Mouse (Mus musculus): ENCODE results near the gene Acvr2a. TPM values are rescaled to one million over a fixed set of nuclear protein-coding genes. Genes with fewer than 3 reads are reported as not detected.

Acvr2a gene
- polyA plus RNA-seq, 1 experiment from 2014 or later, result 14.9 TPM

DNA sequence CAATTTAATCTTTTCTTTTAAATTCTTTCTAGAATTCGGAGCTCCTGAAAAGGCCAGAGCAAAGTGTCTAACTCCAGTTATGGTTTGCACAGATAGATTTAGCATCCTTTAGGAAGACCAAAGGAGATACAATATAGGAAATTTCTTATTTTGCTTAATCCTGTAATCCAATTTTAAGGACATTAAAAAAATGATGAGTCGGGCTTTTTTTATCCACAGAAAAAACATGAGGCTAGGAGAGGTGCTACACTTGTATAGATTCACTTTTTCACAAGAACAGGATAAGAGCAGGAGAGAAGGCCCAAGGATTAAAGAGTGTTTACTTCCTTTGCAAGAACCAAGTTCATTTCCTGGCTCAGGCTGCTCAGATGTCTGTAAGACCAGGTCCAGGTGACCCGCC, 81.3 kb downstream of the Acvr2a start:
- H3K36me3 ChIP-seq (ENCODE audit: control insufficient read depth, insufficient read depth, low read length), result peaks cover 58% of the 10 kb centered on the region
- H3K9ac ChIP-seq (ENCODE audit: low read length), result no peak overlapping the region
- no peak overlapping the region for H3K4me2 ChIP-seq (ENCODE audit: low read length)
- no peak overlapping the region for H3K4me3 ChIP-seq (ENCODE audit: control insufficient read depth in 1 of 2, insufficient read depth in 1 of 2, low read depth in 1 of 2, low read length in 2 of 2)
- H3K27ac ChIP-seq (replicated peaks in 1 of 2; ENCODE audit: control insufficient read depth in 1 of 2, insufficient read depth in 1 of 2, low read depth in 2 of 2, low read length in 2 of 2), result no peak overlapping the region
- H3K4me1 ChIP-seq (ENCODE audit: control insufficient read depth in 2 of 2, insufficient read depth in 2 of 2, low read length in 2 of 2), result no peaks in the 10 kb centered on the region
- 90% methylated on average over 3 of the region's 3 CpGs for WGBS
- H3K27me3 ChIP-seq (ENCODE audit: control insufficient read depth, insufficient read depth, low read length), result no peaks in the 10 kb centered on the region
- ATAC-seq (ENCODE audit: insufficient number of reproducible peaks, insufficient read depth, low FRiP score, low read depth), result no peak
- no peaks in the 10 kb centered on the region for H3K9me3 ChIP-seq (ENCODE audit: control insufficient read depth, low read length)

DNA sequence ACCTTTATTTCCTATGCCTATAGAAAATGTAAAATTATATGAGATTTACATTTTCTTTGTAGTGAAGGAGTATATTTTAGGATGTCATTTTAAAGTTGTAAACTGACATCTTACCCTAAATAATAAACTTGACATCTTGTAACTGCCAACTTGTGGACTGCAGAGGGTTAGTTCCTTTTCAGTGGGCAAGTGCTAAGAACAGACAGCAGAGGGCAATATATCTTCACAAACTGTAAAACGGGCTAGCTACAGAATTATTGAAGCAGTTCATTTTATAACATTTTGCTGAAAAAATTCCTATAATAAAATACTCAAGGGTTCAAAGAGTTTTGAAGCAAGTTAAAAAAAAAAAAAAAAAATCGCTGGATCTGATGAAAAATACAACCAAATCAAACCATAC, 95.0 kb downstream of the Acvr2a start:
- WGBS, result 52% methylated on average over 2 of the region's 2 CpGs
- no peak overlapping the region for H3K4me2 ChIP-seq (ENCODE audit: low read length)
- H3K4me1 ChIP-seq (ENCODE audit: control insufficient read depth in 2 of 2, insufficient read depth in 2 of 2, low read length in 2 of 2), result no peaks in the 10 kb centered on the region
- no peaks in the 10 kb centered on the region for H3K9me3 ChIP-seq (ENCODE audit: control insufficient read depth, low read length)
- no peaks in the 10 kb centered on the region for H3K27me3 ChIP-seq (ENCODE audit: control insufficient read depth, insufficient read depth, low read length)
- ATAC-seq (ENCODE audit: insufficient number of reproducible peaks, insufficient read depth, low FRiP score, low read depth), result no peak
- peaks cover 64% of the 10 kb centered on the region for H3K36me3 ChIP-seq (ENCODE audit: control insufficient read depth, insufficient read depth, low read length)
- H3K9ac ChIP-seq (ENCODE audit: low read length), result no peak overlapping the region
- H3K27ac ChIP-seq (replicated peaks in 1 of 2; ENCODE audit: control insufficient read depth in 1 of 2, insufficient read depth in 1 of 2, low read depth in 2 of 2, low read length in 2 of 2), result no peak overlapping the region
- H3K4me3 ChIP-seq (ENCODE audit: control insufficient read depth in 1 of 2, insufficient read depth in 1 of 2, low read depth in 1 of 2, low read length in 2 of 2), result no peak overlapping the region

DNA sequence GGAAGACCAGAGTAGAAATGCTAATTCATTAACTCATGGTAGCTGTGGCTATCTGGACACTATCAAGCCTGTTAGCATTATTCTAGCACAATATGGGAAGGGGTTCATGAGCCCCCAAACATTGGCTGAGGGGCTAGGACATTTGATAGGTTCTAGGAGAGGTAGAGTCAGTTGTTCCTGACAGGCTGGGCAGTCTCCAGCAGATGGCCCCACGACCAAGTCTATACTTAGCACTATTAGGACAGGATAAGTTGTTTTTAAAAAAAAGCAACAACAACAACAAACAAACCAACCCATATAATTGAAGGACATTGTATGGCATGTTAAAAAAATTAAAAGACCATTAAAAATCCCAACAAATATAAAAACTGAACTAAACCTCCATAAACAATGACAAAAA, 100.3 kb downstream of the Acvr2a start:
- WGBS, result 58% methylated on average over 1 of the region's 1 CpGs
- ATAC-seq (ENCODE audit: insufficient number of reproducible peaks, insufficient read depth, low FRiP score, low read depth), result no peak
- Histone ChIP-seq H3K27me3 (ENCODE audit: control insufficient read depth, insufficient read depth, low read length) (no peaks in the 10 kb centered on the region), H3K27ac (replicated peaks in 1 of 2; ENCODE audit: control insufficient read depth in 1 of 2, insufficient read depth in 1 of 2, low read depth in 2 of 2, low read length in 2 of 2) (no peak overlapping the region), H3K9ac (ENCODE audit: low read length) (no peak overlapping the region), H3K4me1 (ENCODE audit: control insufficient read depth in 2 of 2, insufficient read depth in 2 of 2, low read length in 2 of 2) (no peaks in the 10 kb centered on the region), H3K36me3 (ENCODE audit: control insufficient read depth, insufficient read depth, low read length) (peaks cover 57% of the 10 kb centered on the region), H3K4me3 (ENCODE audit: control insufficient read depth in 1 of 2, insufficient read depth in 1 of 2, low read depth in 1 of 2, low read length in 2 of 2) (no peak overlapping the region), H3K9me3 (ENCODE audit: control insufficient read depth, low read length) (no peaks in the 10 kb centered on the region), H3K4me2 (ENCODE audit: low read length) (no peak overlapping the region)

DNA sequence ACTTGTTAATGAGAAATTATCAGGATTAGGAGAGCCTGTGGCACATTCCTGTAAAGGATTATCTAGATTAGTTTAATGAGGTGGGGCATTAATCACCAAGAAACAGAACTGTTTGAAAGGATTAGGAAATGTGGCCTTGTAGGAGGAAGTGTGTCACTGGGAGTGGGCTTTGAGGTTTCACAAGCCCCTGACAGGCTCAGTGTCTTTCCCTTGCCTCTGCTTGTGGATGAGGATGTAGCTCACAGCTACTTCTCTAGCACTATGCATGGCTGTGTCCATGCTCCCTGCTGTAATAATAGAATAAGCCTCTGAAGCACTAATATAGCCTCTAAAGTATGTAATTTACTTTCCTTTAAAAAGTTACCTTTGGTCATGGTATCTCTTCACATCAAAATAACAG, 101.9 kb downstream of the Acvr2a start:
- no peak overlapping the region for H3K27ac ChIP-seq (replicated peaks in 1 of 2; ENCODE audit: control insufficient read depth in 1 of 2, insufficient read depth in 1 of 2, low read depth in 2 of 2, low read length in 2 of 2)
- no peak for ATAC-seq (ENCODE audit: insufficient number of reproducible peaks, insufficient read depth, low FRiP score, low read depth)
- no peak overlapping the region for H3K4me3 ChIP-seq (ENCODE audit: control insufficient read depth in 1 of 2, insufficient read depth in 1 of 2, low read depth in 1 of 2, low read length in 2 of 2)
- H3K9me3 ChIP-seq (ENCODE audit: control insufficient read depth, low read length), result no peaks in the 10 kb centered on the region
- peaks cover 56% of the 10 kb centered on the region for H3K36me3 ChIP-seq (ENCODE audit: control insufficient read depth, insufficient read depth, low read length)
- H3K4me2 ChIP-seq (ENCODE audit: low read length), result no peak overlapping the region
- H3K27me3 ChIP-seq (ENCODE audit: control insufficient read depth, insufficient read depth, low read length), result no peaks in the 10 kb centered on the region
- no peaks in the 10 kb centered on the region for H3K4me1 ChIP-seq (ENCODE audit: control insufficient read depth in 2 of 2, insufficient read depth in 2 of 2, low read length in 2 of 2)
- no peak overlapping the region for H3K9ac ChIP-seq (ENCODE audit: low read length)

DNA sequence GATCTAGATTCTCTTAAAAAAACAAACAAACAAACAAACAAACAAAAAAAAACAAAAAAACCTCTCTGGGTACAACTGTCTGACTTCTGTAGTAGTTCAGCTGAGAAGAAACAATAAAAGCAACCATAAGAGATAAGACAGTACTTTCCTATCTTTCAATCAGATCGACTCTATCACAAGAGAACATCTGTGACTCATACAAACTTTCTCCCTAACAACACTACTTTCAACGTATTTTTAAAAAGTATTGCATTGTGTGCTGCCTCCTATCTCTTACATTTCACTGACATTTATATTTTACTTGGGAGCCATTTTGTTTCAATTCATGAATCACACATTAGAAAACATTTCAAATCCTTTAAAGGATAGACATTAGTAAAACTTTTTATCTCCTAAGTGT, 121.1 kb downstream of the Acvr2a start:
- H3K36me3 ChIP-seq (ENCODE audit: control insufficient read depth, insufficient read depth, low read length), result peaks cover 47% of the 10 kb centered on the region
- no peak for ATAC-seq (ENCODE audit: insufficient number of reproducible peaks, insufficient read depth, low FRiP score, low read depth)
- H3K27me3 ChIP-seq (ENCODE audit: control insufficient read depth, insufficient read depth, low read length), result no peaks in the 10 kb centered on the region
- H3K9ac ChIP-seq (ENCODE audit: low read length), result no peak overlapping the region
- WGBS, result 85% methylated on average over 2 of the region's 2 CpGs
- no peaks in the 10 kb centered on the region for H3K9me3 ChIP-seq (ENCODE audit: control insufficient read depth, low read length)
- H3K4me1 ChIP-seq (ENCODE audit: control insufficient read depth in 2 of 2, insufficient read depth in 2 of 2, low read length in 2 of 2), result no peaks in the 10 kb centered on the region
- no peak overlapping the region for H3K4me2 ChIP-seq (ENCODE audit: low read length)
- no peak overlapping the region for H3K27ac ChIP-seq (replicated peaks in 1 of 2; ENCODE audit: control insufficient read depth in 1 of 2, insufficient read depth in 1 of 2, low read depth in 2 of 2, low read length in 2 of 2)
- H3K4me3 ChIP-seq (ENCODE audit: control insufficient read depth in 1 of 2, insufficient read depth in 1 of 2, low read depth in 1 of 2, low read length in 2 of 2), result no peak overlapping the region

DNA sequence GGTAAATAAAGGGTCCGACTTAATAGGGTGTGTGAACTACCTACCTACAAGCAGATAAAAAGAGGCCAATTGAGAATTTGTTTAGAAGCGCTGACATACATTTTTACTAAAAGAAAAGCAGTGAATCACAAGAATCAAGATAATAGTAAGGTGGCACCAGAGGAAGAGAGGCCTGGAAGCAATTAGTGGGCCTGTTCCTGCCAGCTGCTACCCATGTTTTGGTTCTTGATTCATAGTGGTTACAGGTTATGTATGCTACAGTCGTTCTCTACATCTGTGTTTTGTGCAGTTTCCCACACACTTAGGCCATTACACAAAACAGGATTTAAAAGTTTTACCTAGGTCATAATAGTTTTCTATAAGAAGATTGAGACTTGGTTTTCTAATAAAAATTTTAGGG, 133.9 kb downstream of the Acvr2a start:
- Histone ChIP-seq H3K4me2 (ENCODE audit: low read length) (peak overlapping the region; percentile 73), H3K27ac (replicated peaks in 1 of 2; ENCODE audit: control insufficient read depth in 1 of 2, insufficient read depth in 1 of 2, low read depth in 2 of 2, low read length in 2 of 2) (no peak overlapping the region), H3K9me3 (ENCODE audit: control insufficient read depth, low read length) (no peaks in the 10 kb centered on the region), H3K27me3 (ENCODE audit: control insufficient read depth, insufficient read depth, low read length) (no peaks in the 10 kb centered on the region), H3K9ac (ENCODE audit: low read length) (peak overlapping the region; percentile 93), H3K4me3 (ENCODE audit: control insufficient read depth in 1 of 2, insufficient read depth in 1 of 2, low read depth in 1 of 2, low read length in 2 of 2) (peak overlapping the region in 1 of 2 experiments; percentile 85; a peak in 2 of 4 replicates), H3K4me1 (ENCODE audit: control insufficient read depth in 2 of 2, insufficient read depth in 2 of 2, low read length in 2 of 2) (peaks cover 0 to 8% of the 10 kb centered on the region in 2 experiments; a peak in 2 of 4 replicates), H3K36me3 (ENCODE audit: control insufficient read depth, insufficient read depth, low read length) (no peaks in the 10 kb centered on the region)
- ATAC-seq (ENCODE audit: insufficient number of reproducible peaks, insufficient read depth, low FRiP score, low read depth), result no peak
- 73% methylated on average over 3 of the region's 3 CpGs for WGBS

DNA sequence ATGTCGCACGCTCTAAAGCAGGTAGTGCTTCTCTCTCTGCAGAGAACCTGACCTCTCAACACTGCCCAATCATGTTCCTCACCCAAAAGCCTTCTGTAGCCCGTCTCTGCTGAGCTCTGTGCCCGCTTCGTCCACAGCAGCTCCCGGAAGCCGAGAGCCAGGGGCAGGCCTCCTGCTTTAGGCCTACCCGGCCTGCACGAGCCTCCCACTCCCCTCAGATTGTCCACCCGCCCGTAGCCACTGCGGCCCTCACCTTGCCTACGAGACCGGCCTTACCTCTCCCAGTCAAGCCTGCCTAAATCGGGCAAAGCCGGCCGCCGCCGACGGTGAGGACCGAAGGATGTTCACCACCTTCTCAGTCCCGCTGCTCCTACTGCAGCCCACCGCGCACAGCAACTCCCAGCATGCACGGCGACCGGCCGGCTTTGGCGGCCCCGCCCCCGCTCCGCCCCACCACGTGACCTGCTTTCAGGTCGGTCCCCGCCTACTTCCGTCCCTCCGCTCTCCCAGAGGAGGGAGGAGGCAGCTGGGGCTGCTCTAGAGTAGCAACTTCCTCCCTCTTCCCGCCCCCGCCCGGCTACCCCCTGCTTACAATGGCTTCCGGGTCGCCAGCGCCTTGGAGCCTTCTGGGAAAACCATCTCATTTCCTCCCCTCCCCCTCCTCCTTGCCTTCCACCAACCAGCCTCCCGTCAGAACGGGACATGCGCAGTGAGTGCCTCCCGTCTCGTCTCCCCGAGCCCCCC, 135.1 kb downstream of the Acvr2a start, which contains the start of gene Mbd5:
Mbd5 (plus strand) TSS at position 668 of the 744 bp plus-strand sequence.
- Histone ChIP-seq H3K27me3 (ENCODE audit: control insufficient read depth, insufficient read depth, low read length) (no peaks in the 10 kb centered on the region), H3K36me3 (ENCODE audit: control insufficient read depth, insufficient read depth, low read length) (no peaks in the 10 kb centered on the region), H3K4me2 (ENCODE audit: low read length) (peak within 1 kb of the TSS; percentile 86), H3K9ac (ENCODE audit: low read length) (peak within 1 kb of the TSS; percentile 96), H3K9me3 (ENCODE audit: control insufficient read depth, low read length) (no peaks in the 10 kb centered on the region), H3K4me3 (ENCODE audit: control insufficient read depth in 1 of 2, insufficient read depth in 1 of 2, low read depth in 1 of 2, low read length in 2 of 2) (peak within 1 kb of the TSS; percentile 85 to 97), H3K4me1 (ENCODE audit: control insufficient read depth in 2 of 2, insufficient read depth in 2 of 2, low read length in 2 of 2) (peaks cover 0 to 8% of the 10 kb centered on the region in 2 experiments; a peak in 2 of 4 replicates), H3K27ac (replicated peaks in 1 of 2; ENCODE audit: control insufficient read depth in 1 of 2, insufficient read depth in 1 of 2, low read depth in 2 of 2, low read length in 2 of 2) (peak within 1 kb of the TSS; percentile 95)
- WGBS, result under 1% methylated on average over 41 of the region's 49 CpGs
- peak; percentile 100 for ATAC-seq (ENCODE audit: insufficient number of reproducible peaks, insufficient read depth, low FRiP score, low read depth)
